Mouse (Mus musculus) C2C12 (cell line): ENCODE data around the gene Btnl1. TPM values are rescaled to one million over a fixed set of nuclear protein-coding genes. Genes with fewer than 3 reads are reported as not detected.

Experiments used
- H3K27me3 ChIP-seq: one replicate; pipeline ENCODE4 v1.6.1; 2011; ENCODE audit not compliant: control insufficient read depth, insufficient read depth, insufficient read length
- H3K36me3 ChIP-seq: one replicate; pipeline ENCODE4 v1.6.1; 2011; ENCODE audit not compliant: control insufficient read depth, insufficient read depth
- H3K4me3 ChIP-seq: one replicate; pipeline ENCODE4 v1.5.1; 2011; ENCODE audit warnings: mild to moderate bottlenecking, control low read depth; ENCODE audit not compliant: poor library complexity, insufficient read depth, severe bottlenecking
- H3K79me2 ChIP-seq: one replicate; pipeline ENCODE4 v1.6.1; 2011; ENCODE audit not compliant: control insufficient read depth, insufficient read depth
- H3K79me3 ChIP-seq: one replicate; pipeline ENCODE4 v1.6.1; 2011; ENCODE audit warnings: low read depth, control low read depth
- H3ac ChIP-seq: one replicate; pipeline ENCODE3; 2011; ENCODE audit warnings: low read depth; ENCODE audit not compliant: control insufficient read depth, insufficient read length
- CEBPB ChIP-seq: IDR thresholded peaks from one replicate; pipeline ENCODE4 v1.6.1; 2011; ENCODE audit warnings: low read depth, mild to moderate bottlenecking, control low read depth, moderate library complexity
- CTCF ChIP-seq: IDR thresholded peaks from one replicate; pipeline ENCODE4 v1.5.1; 2011; ENCODE audit not compliant: control insufficient read depth, insufficient read depth, insufficient read length
- FOSL1 ChIP-seq: IDR thresholded peaks from one replicate; pipeline ENCODE4 v1.8.0; 2011; ENCODE audit warnings: mild to moderate bottlenecking, low read length; ENCODE audit not compliant: poor library complexity, insufficient read depth, severe bottlenecking
- MAX ChIP-seq: IDR thresholded peaks from one replicate; pipeline ENCODE4 v1.6.1; 2011; ENCODE audit warnings: mild to moderate bottlenecking, control low read depth
- MYOD1 ChIP-seq: IDR thresholded peaks from one replicate; pipeline ENCODE4 v1.6.1; 2011; ENCODE audit warnings: low read depth; ENCODE audit not compliant: control insufficient read depth, insufficient read length
- MYOG ChIP-seq: IDR thresholded peaks from one replicate; pipeline ENCODE4 v1.6.1; 2011; ENCODE audit not compliant: control insufficient read depth, insufficient read length; ENCODE audit errors: extremely low read depth
- USF1 ChIP-seq: IDR thresholded peaks from one replicate; pipeline ENCODE4 v1.6.1; 2011; ENCODE audit warnings: low read depth, mild to moderate bottlenecking, control low read depth, moderate library complexity
- polyA plus RNA-seq: library from polyadenylated mRNA; unstranded; fragments of >200 nt; fragmentation: generic; extraction: Trizol; gene quantifications from one replicate; pipeline ENCODE4 v1.2.1, GENCODE M21; 2012; ENCODE audit warnings: missing spikeins

Gene Btnl1
- polyA plus RNA-seq, 1 experiment, result not detected

DNA sequence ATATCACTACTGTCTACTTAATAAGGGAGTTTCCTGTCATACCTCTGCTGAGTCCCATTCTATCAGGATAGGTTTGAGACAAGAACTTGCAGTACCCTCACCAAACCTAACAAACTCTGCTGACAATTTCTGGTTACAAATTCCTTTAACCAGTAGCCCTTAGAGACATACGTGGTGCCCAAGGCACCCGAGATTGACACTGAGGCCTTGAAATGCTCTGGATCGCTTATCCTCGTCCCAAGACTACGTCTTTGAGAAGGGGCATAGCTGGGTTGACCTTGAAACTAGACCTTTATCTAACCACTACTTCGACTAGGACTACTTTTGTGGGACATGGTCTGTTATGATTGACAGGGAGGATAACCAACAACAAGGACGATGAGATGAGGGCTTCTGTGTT is 31.4 kb upstream of the Btnl1 start:
- TF ChIP-seq CEBPB (no peak), USF1 (no peak), FOSL1 (no peak), MAX (no peak), MYOD1 (no peak), MYOG (no peak), CTCF (no peak)
- Histone ChIP-seq H3K27me3 (no peaks in the 10 kb centered on the region), H3K79me2 (no peaks in the 10 kb centered on the region), H3K79me3 (no peaks in the 10 kb centered on the region), H3K36me3 (no peaks in the 10 kb centered on the region), H3K4me3 (no peak overlapping the region), H3ac (no peak overlapping the region)

DNA sequence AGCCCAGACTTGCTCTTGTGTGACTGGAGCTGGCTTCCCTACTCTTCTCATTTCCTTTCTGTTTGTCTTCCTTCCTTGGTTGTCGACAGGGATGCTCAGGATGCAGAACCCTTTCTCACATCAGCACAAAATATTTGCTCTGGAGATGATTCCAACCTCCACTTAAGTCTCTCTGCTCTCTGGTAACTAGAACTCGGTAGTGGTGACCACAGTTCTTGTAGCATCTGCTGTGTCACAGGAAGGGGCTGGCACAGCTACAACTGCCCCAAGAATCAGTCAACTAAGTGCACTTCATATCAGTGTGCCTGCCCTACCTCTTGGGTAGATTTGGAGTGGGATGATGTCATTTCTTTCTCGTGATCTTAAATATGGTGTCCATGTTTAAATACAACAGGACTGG is 30.9 kb upstream of the Btnl1 start:
- no peaks in the 10 kb centered on the region for H3K36me3 ChIP-seq
- H3K79me2 ChIP-seq, result no peaks in the 10 kb centered on the region
- no peak overlapping the region for H3ac ChIP-seq
- H3K4me3 ChIP-seq, result no peak overlapping the region
- H3K79me3 ChIP-seq, result no peaks in the 10 kb centered on the region
- H3K27me3 ChIP-seq, result no peaks in the 10 kb centered on the region
- TF ChIP-seq FOSL1 (no peak), MAX (no peak), CTCF (no peak), MYOD1 (no peak), CEBPB (no peak), MYOG (no peak), USF1 (no peak)

DNA sequence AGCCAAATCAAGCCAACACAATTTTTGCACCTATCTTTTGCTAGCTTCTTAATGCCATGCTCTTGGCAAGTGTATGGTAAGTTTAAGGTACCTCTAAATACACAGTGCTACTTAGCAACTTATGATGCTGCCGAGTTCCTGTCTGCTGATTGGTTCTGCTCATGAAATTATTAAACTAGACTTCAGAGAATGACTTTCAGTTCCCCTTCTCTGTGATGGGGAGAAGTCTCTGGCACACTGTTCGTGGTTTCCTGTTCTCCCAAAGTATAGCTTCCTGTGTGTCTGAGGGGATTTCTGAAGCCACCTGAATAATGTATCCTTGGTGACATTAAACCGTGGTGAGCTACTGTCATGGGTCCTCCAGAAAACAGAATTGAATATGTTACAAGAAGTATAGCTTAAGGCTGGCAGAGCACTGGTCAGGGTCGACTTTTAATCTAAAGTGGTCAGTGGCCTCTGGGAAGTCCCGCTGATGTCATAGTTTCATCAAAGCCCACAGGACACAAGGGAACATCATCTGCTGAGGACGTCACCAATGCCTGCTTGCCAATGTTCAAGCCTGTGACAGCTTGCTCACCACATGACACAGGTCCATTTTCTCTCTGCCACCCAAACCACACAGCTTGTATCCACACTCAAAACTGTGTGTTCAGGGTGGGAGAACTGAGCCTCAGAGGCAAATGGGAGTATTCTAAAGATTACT is 29.2 kb upstream of the Btnl1 start:
- H3K79me3 ChIP-seq, result no peaks in the 10 kb centered on the region
- H3ac ChIP-seq, result no peak overlapping the region
- H3K79me2 ChIP-seq, result no peaks in the 10 kb centered on the region
- H3K36me3 ChIP-seq, result no peaks in the 10 kb centered on the region
- no peaks in the 10 kb centered on the region for H3K27me3 ChIP-seq
- TF ChIP-seq USF1 (no peak), MYOG (no peak), MYOD1 (no peak), CTCF (no peak), MAX (no peak), FOSL1 (no peak), CEBPB (no peak)
- no peak overlapping the region for H3K4me3 ChIP-seq

DNA sequence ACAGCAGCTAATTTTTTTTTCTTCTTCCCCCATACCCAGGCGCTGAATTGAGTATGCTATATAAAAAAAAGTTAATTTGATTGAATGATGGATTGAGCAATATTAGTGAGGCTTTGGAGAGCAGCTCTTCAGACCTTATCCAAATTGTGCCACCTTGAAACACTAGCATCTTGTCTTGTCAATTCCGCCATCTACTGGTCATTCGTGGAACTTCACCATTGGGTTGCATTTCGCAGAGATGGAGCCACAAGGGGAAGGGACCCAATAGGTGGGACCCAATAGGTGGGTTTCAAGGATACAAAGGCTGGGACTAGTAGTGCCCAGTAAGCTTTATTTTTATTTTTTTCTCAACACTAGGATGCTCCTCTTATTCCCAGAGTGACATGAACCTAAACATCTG is 27.5 kb upstream of the Btnl1 start:
- H3K79me3 ChIP-seq, result no peaks in the 10 kb centered on the region
- no peak overlapping the region for H3K4me3 ChIP-seq
- TF ChIP-seq CTCF, result no peak
- no peak for TF ChIP-seq MYOD1
- no peaks in the 10 kb centered on the region for H3K27me3 ChIP-seq
- H3K79me2 ChIP-seq, result no peaks in the 10 kb centered on the region
- H3K36me3 ChIP-seq, result no peaks in the 10 kb centered on the region
- no peak overlapping the region for H3ac ChIP-seq

DNA sequence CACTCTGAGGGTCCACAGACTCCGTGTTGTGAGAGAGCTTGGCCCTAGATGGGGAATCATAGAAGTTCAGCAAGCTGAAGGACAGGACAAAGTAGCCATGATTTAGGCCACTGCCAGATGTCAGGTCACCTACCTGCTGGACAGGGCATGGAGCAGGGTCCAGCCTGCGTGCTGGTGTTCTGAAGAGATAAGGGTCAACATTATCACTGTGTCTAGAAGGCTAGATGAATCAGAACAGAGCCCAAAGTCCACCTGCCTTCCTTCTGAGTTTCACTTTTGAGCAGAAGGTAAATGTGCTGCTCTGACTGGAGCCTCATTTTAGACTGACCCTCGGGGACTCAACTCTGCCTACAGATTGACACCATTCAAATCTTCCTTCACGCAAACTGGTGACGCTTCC is 22.4 kb upstream of the Btnl1 start, which contains the start of gene Btnl2:
Btnl2 (plus strand) TSS at position 284 of the 400 bp plus-strand sequence.
- H3K36me3 ChIP-seq, result no peaks in the 10 kb centered on the region
- no peak within 1 kb of the TSS for H3K4me3 ChIP-seq
- H3ac ChIP-seq, result no peak within 1 kb of the TSS
- no peaks in the 10 kb centered on the region for H3K79me3 ChIP-seq
- H3K79me2 ChIP-seq, result no peaks in the 10 kb centered on the region
- TF ChIP-seq MYOG (no peak), USF1 (no peak), MAX (no peak), MYOD1 (no peak), CEBPB (no peak), FOSL1 (no peak), CTCF (no peak)
- H3K27me3 ChIP-seq, result peaks cover 6% of the 10 kb centered on the region

DNA sequence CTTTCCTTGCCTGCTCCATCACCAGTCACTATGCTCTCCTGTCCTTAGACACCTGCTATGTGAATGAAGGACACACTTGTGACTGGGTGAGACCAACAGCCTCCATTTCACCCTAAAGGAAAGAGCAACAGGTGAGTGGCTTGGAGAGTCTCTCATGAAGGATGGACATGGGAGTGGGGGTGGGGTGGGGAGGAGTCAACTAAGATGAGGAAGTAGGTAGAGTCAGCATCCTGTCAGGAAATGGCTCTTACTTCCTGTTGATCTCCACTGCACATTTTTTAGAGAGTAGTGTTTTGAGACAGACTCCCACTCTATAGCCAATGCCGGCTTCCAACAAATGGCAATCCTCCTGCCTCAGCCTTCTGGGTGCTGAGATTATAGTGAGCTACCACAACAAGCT is 22.0 kb upstream of the Btnl1 start:
- TF ChIP-seq MAX (no peak), USF1 (no peak), CTCF (no peak), FOSL1 (no peak)
- no peak overlapping the region for H3K4me3 ChIP-seq
- no peaks in the 10 kb centered on the region for H3K36me3 ChIP-seq
- no peaks in the 10 kb centered on the region for H3K79me3 ChIP-seq
- no peak overlapping the region for H3ac ChIP-seq
- H3K79me2 ChIP-seq, result no peaks in the 10 kb centered on the region
- H3K27me3 ChIP-seq, result peaks cover 6% of the 10 kb centered on the region
